Mouse (Mus musculus) MEL (cell line): ENCODE measurements around the gene Actr2. TPM values are rescaled to one million over a fixed set of nuclear protein-coding genes. Genes with fewer than 3 reads are reported as not detected.

Experiments
- DNase-seq: peaks from one replicate; pipeline ENCODE4 v3.0.0; 2011; ENCODE audit warnings: low read depth, low spot score
- H3K27ac ChIP-seq: 2 replicates; pipeline ENCODE4 v1.5.1; 2012; ENCODE audit warnings: low read depth, mild to moderate bottlenecking, control low read depth, low read length, moderate library complexity; ENCODE audit not compliant: control insufficient read depth
- H3K27me3 ChIP-seq, 2 experiments: fragments of 150-350 bp in 1 of 2; sonication (generic) in 1 of 2; 2 replicates each; pipeline ENCODE4 v1.6.1; 2012; ENCODE audit warnings: low read length in 2 of 2, mild to moderate bottlenecking in 2 of 2, improper control_type of control experiment in 1 of 2, moderate library complexity in 1 of 2; ENCODE audit not compliant: insufficient read depth in 2 of 2, control insufficient read depth in 1 of 2
- H3K36me3 ChIP-seq, 2 experiments: 2 replicates each; pipeline ENCODE4 v1.6.1; 2012 to 2014; ENCODE audit warnings: low read length in 2 of 2, improper control_type of control experiment in 1 of 2, inconsistent platforms in 1 of 2, mild to moderate bottlenecking in 1 of 2; ENCODE audit not compliant: insufficient read depth in 2 of 2, control insufficient read depth in 1 of 2
- H3K4me1 ChIP-seq, 2 experiments: fragments of 150-350 bp in 1 of 2; sonication (generic) in 1 of 2; 2 replicates each; pipeline ENCODE4 v1.6.1; 2012; ENCODE audit warnings: low read length in 2 of 2, improper control_type of control experiment in 1 of 2, mild to moderate bottlenecking in 1 of 2; ENCODE audit not compliant: insufficient read depth in 2 of 2, control insufficient read depth in 1 of 2
- H3K4me3 ChIP-seq, 2 experiments: fragments of 150-350 bp in 1 of 2; sonication (generic) in 1 of 2; 2 replicates each; pipeline ENCODE4 v1.5.1; 2012; ENCODE audit warnings: low read depth in 2 of 2, low read length in 2 of 2, mild to moderate bottlenecking in 2 of 2, moderate library complexity in 2 of 2, control low read depth in 1 of 2, improper control_type of control experiment in 1 of 2; ENCODE audit not compliant: control insufficient read depth in 1 of 2, insufficient read depth in 1 of 2
- H3K79me2 ChIP-seq: 2 replicates; pipeline ENCODE4 v1.6.1; 2012; ENCODE audit warnings: mild to moderate bottlenecking, low read length, moderate library complexity; ENCODE audit not compliant: control insufficient read depth, poor library complexity, insufficient read depth
- H3K9ac ChIP-seq: 2 replicates; pipeline ENCODE4 v1.6.1; 2012; ENCODE audit warnings: low read depth, mild to moderate bottlenecking, control low read depth, low read length, moderate library complexity; ENCODE audit not compliant: control insufficient read depth, poor library complexity, severe bottlenecking
- H3K9me3 ChIP-seq: fragments of 150-350 bp; sonication (generic); replicated peaks from 2 replicates; pipeline ENCODE4 v1.6.1; 2012; ENCODE audit warnings: mild to moderate bottlenecking, low read length, improper control_type of control experiment, moderate library complexity; ENCODE audit not compliant: insufficient read depth
- CHD1 ChIP-seq: IDR thresholded peaks from 2 replicates; pipeline ENCODE4 v1.6.1; 2012; ENCODE audit warnings: low read depth, mild to moderate bottlenecking, inconsistent platforms, low read length, improper control_type of control experiment
- GABPA ChIP-seq: IDR thresholded peaks from 2 replicates; pipeline ENCODE4 v1.6.1; 2012; ENCODE audit warnings: low read depth, mild to moderate bottlenecking, inconsistent platforms, low read length, improper control_type of control experiment, moderate library complexity
- GATA1 ChIP-seq: IDR thresholded peaks from 2 replicates; pipeline ENCODE4 v1.6.1; 2011; ENCODE audit warnings: low read depth, low read length, improper control_type of control experiment
- HCFC1 ChIP-seq: IDR thresholded peaks from 2 replicates; pipeline ENCODE4 v1.6.1; 2012; ENCODE audit warnings: low read depth, mild to moderate bottlenecking, inconsistent platforms, low read length, improper control_type of control experiment, moderate library complexity
- JUND ChIP-seq: IDR thresholded peaks from 2 replicates; pipeline ENCODE4 v1.6.1; 2011; ENCODE audit warnings: low read depth, mild to moderate bottlenecking, improper control_type of control experiment, low read length
- MAFK ChIP-seq: IDR thresholded peaks from 2 replicates; pipeline ENCODE4 v1.6.1; 2011; ENCODE audit warnings: low read depth, mild to moderate bottlenecking, low read length, improper control_type of control experiment, borderline replicate concordance
- MAX ChIP-seq: IDR thresholded peaks from 2 replicates; pipeline ENCODE4 v1.6.1; 2011; ENCODE audit warnings: low read length, improper control_type of control experiment
- MAZ ChIP-seq: IDR thresholded peaks from 2 replicates; pipeline ENCODE4 v1.6.1; 2012; ENCODE audit warnings: low read depth, mild to moderate bottlenecking, inconsistent platforms, low read length, improper control_type of control experiment
- MXI1 ChIP-seq: IDR thresholded peaks from 2 replicates; pipeline ENCODE4 v1.6.1; 2011; ENCODE audit warnings: mild to moderate bottlenecking, low read depth, low read length, improper control_type of control experiment
- MYB ChIP-seq: IDR thresholded peaks from 2 replicates; pipeline ENCODE4 v1.6.1; 2011; ENCODE audit warnings: mild to moderate bottlenecking, low read depth, low read length, improper control_type of control experiment
- MYC ChIP-seq: IDR thresholded peaks from 2 replicates; pipeline ENCODE4 v1.6.1; 2011; ENCODE audit warnings: low read depth, mild to moderate bottlenecking, low read length, improper control_type of control experiment, moderate library complexity
- POLR2AphosphoS5 ChIP-seq: IDR thresholded peaks from 2 replicates; pipeline ENCODE4 v1.6.1; 2012; ENCODE audit warnings: low read depth, borderline replicate concordance, mild to moderate bottlenecking, inconsistent platforms, low read length, moderate library complexity, mixed read lengths
- SMC3 ChIP-seq: IDR thresholded peaks from 2 replicates; pipeline ENCODE4 v1.6.1; 2011; ENCODE audit warnings: low read depth, low read length, improper control_type of control experiment
- TAL1 ChIP-seq: IDR thresholded peaks from 2 replicates; pipeline ENCODE4 v1.6.1; 2012; ENCODE audit warnings: mild to moderate bottlenecking, inconsistent platforms, low read length, moderate library complexity, mixed read lengths
- TBP ChIP-seq: IDR thresholded peaks from 2 replicates; pipeline ENCODE4 v1.8.0; 2011; ENCODE audit warnings: low read depth, low read length, improper control_type of control experiment
- TCF12 ChIP-seq: IDR thresholded peaks from 2 replicates; pipeline ENCODE4 v1.6.1; 2014; ENCODE audit warnings: low read depth, mild to moderate bottlenecking, inconsistent platforms, low read length, improper control_type of control experiment, moderate library complexity
- USF1 ChIP-seq: IDR thresholded peaks from 2 replicates; pipeline ENCODE4 v1.6.1; 2014; ENCODE audit warnings: low read depth, mild to moderate bottlenecking, inconsistent platforms, low read length, improper control_type of control experiment, moderate library complexity
- USF2 ChIP-seq, 2 experiments: IDR thresholded peaks; 2 replicates each; pipeline ENCODE4 v1.6.1; 2011 to 2012; ENCODE audit warnings: improper control_type of control experiment in 2 of 2, low read length in 2 of 2, borderline replicate concordance in 1 of 2, inconsistent platforms in 1 of 2, low read depth in 1 of 2, mild to moderate bottlenecking in 1 of 2; ENCODE audit not compliant: insufficient read depth in 1 of 2
- ZKSCAN1 ChIP-seq: IDR thresholded peaks from 2 replicates; pipeline ENCODE4 v1.6.1; 2012; ENCODE audit warnings: low read depth, mild to moderate bottlenecking, inconsistent platforms, low read length, improper control_type of control experiment, moderate library complexity
- ZNF384 ChIP-seq: IDR thresholded peaks from 2 replicates; pipeline ENCODE4 v1.6.1; 2012; ENCODE audit warnings: low read depth, mild to moderate bottlenecking, inconsistent platforms, low read length, improper control_type of control experiment
- polyA plus RNA-seq, 2 experiments: library from polyadenylated mRNA; stranded (reverse) in 1 of 2; unstranded in 1 of 2; fragments of >175 nt in 1 of 2; fragments of >200 nt in 1 of 2; gene quantifications; 2 replicates each; pipeline versions ENCODE4 v1.2.1 to v1.2.4; 2012; ENCODE audit warnings: low replicate concordance in 2 of 2, low read depth in 1 of 2; ENCODE audit not compliant: insufficient read length in 2 of 2, insufficient read depth in 1 of 2, missing spikeins in 1 of 2
- total RNA-seq: library from RNA; depleted of rRNA; stranded (reverse); fragments of 300-350 nt; gene quantifications from 2 replicates; pipeline ENCODE4 v1.2.3, GENCODE M21; 2012

Actr2 gene
- total and polyA plus RNA-seq, 3 experiments: 40.0 to 172 (median 160) TPM

GRCm38 (mm10) chr11:20029014-20029413, 83.7 kb downstream of the Actr2 start:
- Histone ChIP-seq H3K27me3 (no peaks in the 10 kb centered on the region), H3K9ac (no peak overlapping the region), H3K79me2 (no peaks in the 10 kb centered on the region), H3K36me3 (no peaks in the 10 kb centered on the region; a peak in 1 of 4 replicates), H3K4me3 (no peak overlapping the region), H3K4me1 (no peaks in the 10 kb centered on the region), H3K27ac (no peak overlapping the region), H3K9me3 (no peaks in the 10 kb centered on the region)
- TF ChIP-seq ZKSCAN1 (no peak), POLR2AphosphoS5 (no peak), TBP (no peak), MAX (no peak), MXI1 (no peak), MYB (no peak), TCF12 (no peak), MAFK (no peak), HCFC1 (no peak), ZNF384 (no peak), JUND (no peak), MAZ (no peak), USF2 (IDR thresholded peaks at IDR 0.05; ENCODE audit: borderline replicate concordance in 1 of 2, insufficient read depth in 1 of 2, low read depth in 1 of 2, low read length in 2 of 2) (no peak), USF1 (no peak), GATA1 (no peak), MYC (no peak), CHD1 (no peak), SMC3 (no peak)
- no peak for DNase-seq

GRCm38 (mm10) chr11:20028396-20028795, 84.3 kb downstream of the Actr2 start:
- H3K9me3 ChIP-seq: no peaks in the 10 kb centered on the region
- no peaks in the 10 kb centered on the region; a peak in 1 of 4 replicates for H3K36me3 ChIP-seq
- 0 out of 4 replicates have a peak, but pooled peaks cover 0 to under 1% of the 10 kb centered on the region in 2 experiments for H3K4me1 ChIP-seq
- TF ChIP-seq GABPA: no peak
- TF ChIP-seq TAL1: no peak
- no peak overlapping the region for H3K4me3 ChIP-seq
- H3K9ac ChIP-seq: no peak overlapping the region
- no peaks in the 10 kb centered on the region for H3K79me2 ChIP-seq
- DNase-seq: no peak
- no peaks in the 10 kb centered on the region for H3K27me3 ChIP-seq
- no peak overlapping the region for H3K27ac ChIP-seq
